In the genomic region with DNA sequence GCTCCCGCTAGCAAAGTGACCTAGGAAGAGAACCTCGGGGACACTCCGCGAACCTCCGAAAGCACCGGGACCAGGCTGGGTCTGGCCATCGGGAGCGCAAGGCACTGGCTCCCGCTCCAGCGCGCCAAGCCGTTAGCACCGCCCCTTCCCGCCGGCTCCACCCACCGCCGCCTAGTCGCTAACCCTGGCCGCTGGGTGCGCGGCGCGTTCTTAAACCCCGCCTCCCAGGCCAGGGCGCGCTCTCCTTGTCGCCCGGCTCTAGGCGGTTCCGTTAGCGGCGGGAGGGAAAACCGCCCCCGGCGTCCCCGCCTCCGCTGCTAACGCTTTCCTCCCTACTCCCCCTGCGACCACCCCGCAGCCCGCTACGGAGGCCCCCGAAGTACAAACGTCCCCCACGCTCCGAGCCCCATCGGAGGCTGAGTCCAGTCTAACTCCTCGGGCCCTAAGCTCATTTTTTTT, we compare ENCODE assay signal across 8 mouse cellular contexts. TPM values are rescaled to one million over a fixed set of nuclear protein-coding genes. Genes with fewer than 3 reads are reported as not detected.
DNase-seq lines count a peak whose midpoint lies in the region; ATAC-seq lines count a peak whose summit lies in the region.

TSS of gene Ctdspl2 (plus strand) at position 237 of the 459 bp plus-strand sequence.
TSS of gene Mageb3 (minus strand) at position 328 of the 459 bp plus-strand sequence.

- peak; percentile 87 to 95 for ATAC-seq in hematopoietic stem cell, adult 5-6 weeks (replicated peaks in 1 of 2; ENCODE audit: insufficient read depth in 1 of 2, low FRiP score in 2 of 2, low TSS enrichment in 1 of 2, low read depth in 1 of 2, poor library complexity in 2 of 2, severe bottlenecking in 2 of 2)

- peak; percentile 92 for DNase-seq in MN1 (ENCODE audit: low spot score)
- peak; percentile 97 for DNase-seq in cerebellum, adult 8-10 months
- DNase-seq in forelimb bud, embryonic 11.5 days (ENCODE audit: low read depth, low spot score): peak; percentile 94
- DNase-seq in layer of hippocampus, postnatal 10 days (ENCODE audit: low spot score in 2 of 2): peak; percentile 93 to 96
- peak; percentile 99 for DNase-seq in lung, postnatal 10 days
- peak; percentile 98 for DNase-seq in ovary, postnatal 36 days (ENCODE audit: low spot score)
- peak; percentile 98 for DNase-seq in thymus, postnatal 25 days

RNA-seq across cellular contexts. Expression of gene Ctdspl2, which starts in this region (rescaled TPM):
- total RNA-seq in hematopoietic stem cell, adult 5-6 weeks (2017): 85.4 and 88.9 TPM in 2 replicates
- 10 to 100 TPM; 38.1 to 43.8 TPM for total RNA-seq in layer of hippocampus, postnatal 10 days (2021)

RNA-seq across cellular contexts. Expression of gene Mageb3, which starts in this region (rescaled TPM):
- total RNA-seq in hematopoietic stem cell, adult 5-6 weeks (2017): 1.4 and 1.6 TPM in 2 replicates
- under 1 TPM; 0.16 to 0.43 TPM for total RNA-seq in layer of hippocampus, postnatal 10 days (2021)

Comparison
In these comparisons a context has a peak if more than half of its experiments do, and no peak if none do; other contexts are left out.
1. Peak in every context shown above with its lines: DNase-seq and ATAC-seq.